Mouse (Mus musculus): ENCODE measurements at regions not wholly inside any gene's neighbourhood (a gene's known extent, or its start where the extent isn't known, plus 50 kb on each side); places are given as distances from the start of the nearest gene placed in this dataset.

DNA sequence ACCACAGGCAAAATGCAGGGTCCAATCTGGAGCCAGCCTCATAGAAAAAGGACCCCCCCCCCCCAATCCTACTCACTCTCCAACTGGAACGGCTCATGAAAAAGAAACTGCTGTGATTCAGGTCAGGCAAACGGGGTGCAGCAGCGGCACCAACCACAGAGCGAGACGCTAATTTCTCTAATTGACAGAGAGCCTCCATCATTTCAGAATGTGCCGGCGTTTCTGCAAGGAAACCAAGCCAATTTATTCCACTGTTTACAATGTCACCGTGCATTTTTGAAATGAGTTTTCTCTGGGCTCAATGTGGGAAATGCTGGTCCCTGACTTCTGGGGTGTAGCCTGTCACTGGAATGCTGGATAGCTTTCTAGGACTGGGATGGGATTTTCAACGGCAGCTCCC, 351.5 kb downstream of the Rps6kc1 start:
- Histone ChIP-seq H3K4me1 (ENCODE audit: control insufficient read depth, insufficient read depth, low read length) (no peaks in the 10 kb centered on the region; the same call in 1 of the 2 replicates), H3K36me3 (ENCODE audit: control insufficient read depth, insufficient read depth, low read length) (no peaks in the 10 kb centered on the region), H3K27ac (ENCODE audit: control insufficient read depth, insufficient read depth, low read depth, low read length) (no peak overlapping the region), H3K4me3 (ENCODE audit: control insufficient read depth, low read depth, low read length) (no peak overlapping the region), H3K27me3 (ENCODE audit: control insufficient read depth, insufficient read depth, low read length) (no peaks in the 10 kb centered on the region)
- TF ChIP-seq CTCF (IDR thresholded peaks at IDR 0.05; ENCODE audit: control insufficient read depth, insufficient read depth, insufficient replicate concordance, low read depth, low read length) (no peak), POLR2A (IDR thresholded peaks at IDR 0.05; ENCODE audit: control insufficient read depth, low read depth, low read length) (no peak)

DNA sequence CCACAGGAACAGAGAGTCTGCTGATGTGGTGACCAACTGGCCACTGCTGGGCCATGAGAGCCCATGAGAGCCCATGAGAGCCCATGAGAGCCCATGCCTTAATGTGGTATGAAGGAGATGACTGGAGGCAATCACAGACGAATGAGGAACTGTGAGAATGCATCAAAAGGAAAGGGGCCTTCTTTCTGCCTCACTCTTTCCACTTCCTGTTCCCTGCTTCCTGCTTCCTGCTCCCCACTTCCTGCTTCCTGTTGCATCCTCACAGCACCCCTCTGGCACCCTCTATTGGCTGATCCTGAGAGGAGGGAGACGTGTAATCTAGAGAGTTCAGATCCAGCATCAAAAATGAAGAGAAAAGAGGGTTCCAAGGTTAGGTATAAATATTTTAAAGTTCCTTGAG, 369.7 kb downstream of the Rps6kc1 start:
- no peaks in the 10 kb centered on the region for H3K27me3 ChIP-seq (ENCODE audit: control insufficient read depth, insufficient read depth, low read length)
- H3K4me3 ChIP-seq (ENCODE audit: control insufficient read depth, low read depth, low read length): peak overlapping the region; percentile 80
- H3K27ac ChIP-seq (ENCODE audit: control insufficient read depth, insufficient read depth, low read depth, low read length): no peak overlapping the region
- no peaks in the 10 kb centered on the region for H3K36me3 ChIP-seq (ENCODE audit: control insufficient read depth, insufficient read depth, low read length)
- no peak for TF ChIP-seq POLR2A (IDR thresholded peaks at IDR 0.05; ENCODE audit: control insufficient read depth, low read depth, low read length)
- peak; percentile 18; the same call in 1 of the 2 replicates for TF ChIP-seq CTCF (IDR thresholded peaks at IDR 0.05; ENCODE audit: control insufficient read depth, insufficient read depth, insufficient replicate concordance, low read depth, low read length)
- no peaks in the 10 kb centered on the region; the same call in 1 of the 2 replicates for H3K4me1 ChIP-seq (ENCODE audit: control insufficient read depth, insufficient read depth, low read length)

DNA sequence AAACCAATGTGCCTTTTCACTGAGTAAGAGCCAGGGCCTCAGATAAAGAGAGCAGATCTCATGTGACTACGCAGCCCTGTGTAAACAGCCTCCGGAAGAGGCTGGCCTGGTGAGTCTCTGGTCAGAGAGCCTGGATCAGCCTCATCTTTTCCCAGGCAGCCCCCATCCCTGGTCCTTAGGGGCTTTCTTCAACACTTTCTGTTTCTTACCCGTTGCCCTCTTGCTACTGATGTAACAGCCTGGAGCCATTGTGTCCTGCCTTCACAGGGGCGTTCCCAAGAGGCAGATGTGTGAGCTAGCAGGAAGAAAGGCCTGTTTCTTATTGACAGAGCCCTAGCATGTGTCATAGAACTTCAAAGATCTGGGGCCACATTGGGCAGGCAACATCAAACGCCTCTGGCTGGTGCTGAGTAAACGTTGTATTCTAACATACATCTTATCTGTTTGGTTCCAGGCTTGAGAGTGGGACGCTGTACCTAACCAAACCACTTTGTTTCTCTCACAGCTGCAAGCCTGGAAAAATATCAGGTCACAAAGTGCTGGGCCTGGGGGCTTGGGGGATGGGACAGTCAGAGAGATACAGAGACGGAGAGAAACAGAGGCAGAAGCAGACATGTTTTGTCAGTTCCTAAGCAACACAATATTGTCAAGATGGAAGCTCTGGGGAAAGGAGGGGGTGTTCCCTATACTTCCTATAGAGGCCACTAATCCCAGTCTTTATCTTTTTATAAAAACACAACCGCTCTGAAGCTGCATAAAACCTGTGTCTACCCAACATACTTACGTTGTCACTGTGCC, 362.6 kb upstream of the Prox1 start:
- Histone ChIP-seq H3K4me3 (ENCODE audit: control insufficient read depth, low read depth, low read length) (no peak overlapping the region), H3K27ac (ENCODE audit: control insufficient read depth, insufficient read depth, low read depth, low read length) (no peak overlapping the region), H3K27me3 (ENCODE audit: control insufficient read depth, insufficient read depth, low read length) (no peaks in the 10 kb centered on the region), H3K36me3 (ENCODE audit: control insufficient read depth, insufficient read depth, low read length) (no peaks in the 10 kb centered on the region), H3K4me1 (ENCODE audit: control insufficient read depth, insufficient read depth, low read length) (no peaks in the 10 kb centered on the region)
- TF ChIP-seq POLR2A (IDR thresholded peaks at IDR 0.05; ENCODE audit: control insufficient read depth, low read depth, low read length): no peak
- TF ChIP-seq CTCF (IDR thresholded peaks at IDR 0.05; ENCODE audit: control insufficient read depth, insufficient read depth, insufficient replicate concordance, low read depth, low read length): no peak

DNA sequence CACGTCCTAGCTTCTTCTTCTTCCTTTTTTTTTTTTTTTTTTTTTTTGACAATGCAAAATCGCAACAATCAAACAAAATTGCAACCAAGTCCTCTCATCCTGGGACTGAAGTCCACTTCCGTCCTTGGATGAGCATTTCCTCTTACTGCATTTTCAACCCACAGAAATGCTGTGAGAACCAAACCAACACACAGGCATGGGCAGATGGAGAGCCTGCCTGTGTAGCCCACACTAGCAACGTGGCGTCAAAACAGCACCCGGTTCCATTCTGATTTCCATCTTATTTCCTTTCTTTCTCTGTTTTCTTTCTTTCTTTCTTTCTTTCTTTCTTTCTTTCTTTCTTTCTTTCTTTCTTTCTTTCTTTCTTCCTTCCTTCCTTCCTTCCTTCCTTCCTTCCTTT, 360.7 kb upstream of the Prox1 start:
- Histone ChIP-seq H3K27me3 (ENCODE audit: control insufficient read depth, insufficient read depth, low read length) (no peaks in the 10 kb centered on the region), H3K27ac (ENCODE audit: control insufficient read depth, insufficient read depth, low read depth, low read length) (no peak overlapping the region), H3K4me1 (ENCODE audit: control insufficient read depth, insufficient read depth, low read length) (no peaks in the 10 kb centered on the region), H3K4me3 (ENCODE audit: control insufficient read depth, low read depth, low read length) (no peak overlapping the region), H3K36me3 (ENCODE audit: control insufficient read depth, insufficient read depth, low read length) (no peaks in the 10 kb centered on the region)
- TF ChIP-seq POLR2A (IDR thresholded peaks at IDR 0.05; ENCODE audit: control insufficient read depth, low read depth, low read length) (no peak), CTCF (IDR thresholded peaks at IDR 0.05; ENCODE audit: control insufficient read depth, insufficient read depth, insufficient replicate concordance, low read depth, low read length) (no peak)

DNA sequence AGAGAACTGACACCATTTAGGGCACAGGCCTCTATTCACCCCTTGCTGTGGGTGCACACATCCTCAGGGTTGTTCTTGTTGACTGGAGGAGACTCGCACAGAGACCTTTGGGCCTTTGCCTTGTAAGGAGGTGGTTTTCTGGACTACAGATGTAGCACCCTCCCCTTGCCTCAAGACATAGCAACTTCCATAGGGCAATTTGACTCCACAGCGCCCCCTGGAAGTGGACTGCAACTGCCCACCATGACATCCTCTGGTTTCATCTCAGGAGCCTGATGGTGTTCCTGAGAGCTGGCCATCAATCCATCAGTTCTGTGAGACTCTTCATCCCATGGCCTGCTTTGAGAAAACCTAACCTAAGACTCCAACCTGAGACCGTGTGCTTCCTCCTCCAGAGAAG, 359.6 kb upstream of the Prox1 start:
- no peaks in the 10 kb centered on the region for H3K27me3 ChIP-seq (ENCODE audit: control insufficient read depth, insufficient read depth, low read length)
- TF ChIP-seq POLR2A (IDR thresholded peaks at IDR 0.05; ENCODE audit: control insufficient read depth, low read depth, low read length) (no peak), CTCF (IDR thresholded peaks at IDR 0.05; ENCODE audit: control insufficient read depth, insufficient read depth, insufficient replicate concordance, low read depth, low read length) (no peak)
- no peak overlapping the region for H3K4me3 ChIP-seq (ENCODE audit: control insufficient read depth, low read depth, low read length)
- no peaks in the 10 kb centered on the region for H3K36me3 ChIP-seq (ENCODE audit: control insufficient read depth, insufficient read depth, low read length)
- H3K4me1 ChIP-seq (ENCODE audit: control insufficient read depth, insufficient read depth, low read length): no peaks in the 10 kb centered on the region
- no peak overlapping the region for H3K27ac ChIP-seq (ENCODE audit: control insufficient read depth, insufficient read depth, low read depth, low read length)

DNA sequence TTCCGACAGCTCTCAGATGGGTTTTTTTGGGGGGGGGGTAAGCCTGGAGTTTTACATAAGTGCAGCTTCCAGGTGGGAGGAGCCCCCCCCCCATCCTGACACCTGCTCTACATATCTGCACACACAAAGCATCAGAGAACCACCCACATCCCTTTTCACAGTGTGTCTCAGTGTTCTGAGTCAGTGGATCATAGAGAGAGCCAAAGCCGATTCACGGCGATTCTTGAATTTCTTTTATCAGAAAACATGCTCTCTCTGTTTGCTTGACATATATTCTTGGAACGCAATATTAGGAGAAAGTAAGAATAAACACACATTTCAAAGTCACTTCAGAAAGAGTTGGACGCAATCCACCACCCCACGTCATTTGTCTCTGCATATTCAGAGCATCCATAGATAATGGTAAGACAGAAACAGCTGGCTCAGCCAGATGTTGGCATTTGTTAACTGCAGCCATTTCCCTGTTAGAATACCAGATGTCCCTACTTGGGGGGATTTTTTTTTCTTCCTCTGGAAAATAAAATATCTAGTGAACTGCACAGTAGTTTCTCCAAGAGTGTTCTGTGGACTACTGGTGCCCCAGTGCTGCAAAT, 357.1 kb upstream of the Prox1 start:
- H3K27ac ChIP-seq (ENCODE audit: control insufficient read depth, insufficient read depth, low read depth, low read length): no peak overlapping the region
- no peak overlapping the region for H3K4me3 ChIP-seq (ENCODE audit: control insufficient read depth, low read depth, low read length)
- no peaks in the 10 kb centered on the region for H3K36me3 ChIP-seq (ENCODE audit: control insufficient read depth, insufficient read depth, low read length)
- H3K27me3 ChIP-seq (ENCODE audit: control insufficient read depth, insufficient read depth, low read length): no peaks in the 10 kb centered on the region
- TF ChIP-seq POLR2A (IDR thresholded peaks at IDR 0.05; ENCODE audit: control insufficient read depth, low read depth, low read length) (no peak), CTCF (IDR thresholded peaks at IDR 0.05; ENCODE audit: control insufficient read depth, insufficient read depth, insufficient replicate concordance, low read depth, low read length) (no peak)
- no peaks in the 10 kb centered on the region for H3K4me1 ChIP-seq (ENCODE audit: control insufficient read depth, insufficient read depth, low read length)

DNA sequence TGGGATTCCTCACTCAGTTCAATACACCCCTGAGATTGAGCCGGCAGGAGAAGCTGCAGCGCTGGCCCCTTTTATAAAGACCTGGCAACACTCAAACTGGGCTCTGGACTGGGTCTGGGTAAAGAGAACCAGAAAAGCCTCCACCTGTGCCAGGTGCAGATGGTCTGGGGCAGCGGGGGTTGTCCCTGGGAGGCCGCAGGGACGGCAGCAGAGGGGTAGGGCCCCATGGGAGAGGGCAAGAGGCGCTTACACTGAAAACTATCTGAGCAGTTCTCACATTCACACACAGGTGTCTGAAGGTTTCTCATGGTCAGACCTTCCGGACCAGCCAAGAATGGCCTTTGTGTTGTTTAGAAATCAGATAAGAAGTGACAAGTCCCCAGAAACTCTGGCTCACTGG, 356.1 kb upstream of the Prox1 start:
- Histone ChIP-seq H3K27ac (ENCODE audit: control insufficient read depth, insufficient read depth, low read depth, low read length) (no peak overlapping the region), H3K4me3 (ENCODE audit: control insufficient read depth, low read depth, low read length) (no peak overlapping the region), H3K4me1 (ENCODE audit: control insufficient read depth, insufficient read depth, low read length) (no peaks in the 10 kb centered on the region), H3K27me3 (ENCODE audit: control insufficient read depth, insufficient read depth, low read length) (no peaks in the 10 kb centered on the region), H3K36me3 (ENCODE audit: control insufficient read depth, insufficient read depth, low read length) (no peaks in the 10 kb centered on the region)
- no peak for TF ChIP-seq POLR2A (IDR thresholded peaks at IDR 0.05; ENCODE audit: control insufficient read depth, low read depth, low read length)
- TF ChIP-seq CTCF (IDR thresholded peaks at IDR 0.05; ENCODE audit: control insufficient read depth, insufficient read depth, insufficient replicate concordance, low read depth, low read length): no peak
